Mouse (Mus musculus) ovary, postnatal 10 days (tissue): ENCODE results near the gene Lat.

Experiments used
- DNase-seq: peaks from one replicate; pipeline ENCODE4 v3.0.0; 2022; ENCODE audit warnings: low spot score

Lat gene

GRCm38 (mm10) chr7:126367636-126368035, 1.7 kb downstream of the Lat start:
- DNase-seq, result no peak

GRCm38 (mm10) chr7:126363038-126363437, 6.3 kb downstream of the Lat start:
- no peak for DNase-seq

GRCm38 (mm10) chr7:126359049-126359448, 10.3 kb downstream of the Lat start:
- no peak for DNase-seq

- DNase-seq, result no peak
Measured at GRCm38 (mm10) chr7:126358413-126358812, 11.0 kb downstream of the Lat start.

GRCm38 (mm10) chr7:126357838-126358237, 11.5 kb downstream of the Lat start:
- no peak for DNase-seq

- no peak for DNase-seq
Measured at GRCm38 (mm10) chr7:126356793-126357591, 12.4 kb downstream of the Lat start.

GRCm38 (mm10) chr7:126355847-126356597, 13.3 kb downstream of the Lat start:
- DNase-seq, result no peak

- DNase-seq, result no peak
Measured at GRCm38 (mm10) chr7:126354738-126355614, 14.4 kb downstream of the Lat start.

- no peak for DNase-seq
Measured at GRCm38 (mm10) chr7:126353994-126354365, 15.4 kb downstream of the Lat start.

- no peak for DNase-seq
Measured at GRCm38 (mm10) chr7:126353251-126353993, 15.9 kb downstream of the Lat start.

- DNase-seq, result no peak
Measured at GRCm38 (mm10) chr7:126351419-126351951, 17.9 kb downstream of the Lat start.

GRCm38 (mm10) chr7:126350748-126351418, 18.5 kb downstream of the Lat start:
- DNase-seq, result no peak

GRCm38 (mm10) chr7:126348293-126348692, 21.1 kb downstream of the Lat start:
- DNase-seq, result no peak

- no peak for DNase-seq
Measured at GRCm38 (mm10) chr7:126347098-126347497, 22.3 kb downstream of the Lat start.

GRCm38 (mm10) chr7:126345969-126346368, 23.4 kb downstream of the Lat start:
- DNase-seq, result no peak

- DNase-seq, result no peak
Measured at GRCm38 (mm10) chr7:126345557-126345956, 23.8 kb downstream of the Lat start.

GRCm38 (mm10) chr7:126340896-126341295, 28.5 kb downstream of the Lat start:
- no peak for DNase-seq

- DNase-seq, result no peak
Measured at GRCm38 (mm10) chr7:126340206-126340618, 29.2 kb downstream of the Lat start.

- DNase-seq, result no peak
Measured at GRCm38 (mm10) chr7:126339521-126339971, 29.8 kb downstream of the Lat start.

GRCm38 (mm10) chr7:126338906-126339305, 30.5 kb downstream of the Lat start:
- no peak for DNase-seq

GRCm38 (mm10) chr7:126335556-126335955, 33.8 kb downstream of the Lat start:
- DNase-seq, result no peak
